19 mouse cellular contexts compared by ENCODE assay signal in the genomic region with DNA sequence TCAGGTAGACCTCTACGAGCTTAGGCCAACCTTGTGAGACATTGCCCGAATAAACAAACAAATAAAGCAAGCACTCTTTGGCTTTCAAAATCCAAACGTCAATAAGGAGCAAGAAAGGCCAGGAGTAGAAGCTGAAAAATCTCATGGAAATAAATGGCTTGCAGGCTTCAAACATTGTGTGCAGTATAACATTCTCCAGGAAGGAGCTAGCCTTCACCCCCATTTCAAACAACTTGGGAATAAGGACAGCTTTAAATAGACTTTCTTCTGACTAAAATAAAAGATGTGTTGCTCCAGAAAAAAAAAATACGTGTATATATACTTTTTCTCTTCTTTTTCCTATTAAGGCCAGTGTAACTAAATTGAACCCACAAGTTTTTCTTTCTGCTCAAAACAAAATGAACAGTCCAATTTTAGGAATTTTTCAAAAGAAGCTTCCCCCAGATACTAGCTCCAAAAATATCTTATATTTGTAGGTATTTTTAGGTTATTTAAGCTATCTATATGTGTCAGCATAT.
"Had no signal": no experiment of that assay in that cellular context is flagged by ENCODE, and none has a peak within 500 bp of the region (broad histone marks: within the 10 kb centered on the region; RNA-seq: fewer than 3 reads in every experiment).

No protein-coding gene starts in this region.

- H3K4me1 ChIP-seq: lung, embryonic 15.5 days; midbrain, embryonic 10.5 days; midbrain, embryonic 12.5 days; neural tube, embryonic 13.5 days; neural tube, embryonic 15.5 days had no signal

- H3K4me3 ChIP-seq: lung, embryonic 15.5 days; midbrain, embryonic 10.5 days; midbrain, embryonic 12.5 days; myocyte; neural tube, embryonic 13.5 days; neural tube, embryonic 15.5 days had no signal

- H3K27ac ChIP-seq: lung, embryonic 15.5 days; midbrain, embryonic 10.5 days; midbrain, embryonic 12.5 days; neural tube, embryonic 13.5 days; neural tube, embryonic 15.5 days had no signal

- DNase-seq: liver, postnatal 0 days; lung, adult 2 months; lung, postnatal 14 days; lung, postnatal 4 days; midbrain, embryonic 14.5 days; retina, postnatal 1 day; right cerebral cortex, adult 18-20 months; right cerebral cortex, postnatal 25 days; right cerebral cortex, postnatal 4 days; spleen, adult 18-20 months; thymus, adult 2 months; thymus, postnatal 25 days; thymus, postnatal 4 days had no signal
